Mouse (Mus musculus): ENCODE data around the gene Erbb2.

Erbb2 gene

DNA sequence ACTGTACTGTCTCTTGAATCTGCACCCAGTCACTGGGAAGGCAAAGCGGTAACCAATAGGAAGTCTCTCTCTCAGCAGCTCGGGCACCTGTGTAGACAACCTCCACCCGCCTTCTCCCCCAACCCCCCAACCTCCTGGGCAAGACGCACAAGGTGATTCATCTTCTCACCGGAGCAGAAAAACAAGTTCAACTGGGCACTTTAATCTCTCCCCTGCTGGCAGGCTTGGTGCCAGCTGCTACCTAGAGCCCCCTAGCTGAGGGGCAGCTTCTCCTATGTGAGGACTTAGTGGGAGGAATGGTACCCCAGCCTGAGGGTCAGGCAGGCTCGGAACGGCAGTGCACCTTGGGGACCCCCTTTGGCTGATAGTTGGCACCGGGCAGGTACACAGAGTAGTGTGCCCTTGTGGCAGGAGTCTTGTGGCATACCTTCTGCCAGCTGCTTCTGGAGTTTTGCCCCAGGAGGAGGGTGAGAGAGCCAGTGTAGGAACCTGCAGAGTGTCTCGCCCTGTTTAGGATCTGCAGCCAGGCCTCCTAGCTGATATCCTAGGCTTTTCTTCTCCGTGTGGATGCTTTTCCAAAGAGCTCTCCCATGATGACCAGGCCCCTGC is 6.8 kb downstream of the Erbb2 start:
- peak; percentile 69 to 77 for DNase-seq (ENCODE audit: low spot score in 2 of 2)

DNA sequence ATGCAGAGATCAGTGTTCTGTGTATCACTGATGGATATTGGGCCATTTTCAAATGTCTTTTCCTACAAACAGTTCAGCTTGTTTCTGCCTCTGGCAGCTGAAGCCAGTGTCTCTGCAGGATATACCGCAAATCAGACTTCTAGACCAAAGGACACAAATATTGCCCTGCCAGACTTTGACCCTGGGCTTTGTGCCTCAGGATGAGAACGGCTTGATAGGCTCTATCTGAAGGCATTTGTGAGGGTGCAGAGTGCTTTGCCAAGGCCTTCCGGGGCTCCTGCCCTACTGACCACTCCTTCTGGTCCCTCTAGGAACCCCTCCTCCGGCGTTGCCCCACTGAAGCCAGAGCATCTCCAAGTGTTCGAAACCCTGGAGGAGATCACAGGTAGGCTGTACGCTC is 14.3 kb downstream of the Erbb2 start:
- no peak for DNase-seq (ENCODE audit: low spot score in 2 of 2)

DNA sequence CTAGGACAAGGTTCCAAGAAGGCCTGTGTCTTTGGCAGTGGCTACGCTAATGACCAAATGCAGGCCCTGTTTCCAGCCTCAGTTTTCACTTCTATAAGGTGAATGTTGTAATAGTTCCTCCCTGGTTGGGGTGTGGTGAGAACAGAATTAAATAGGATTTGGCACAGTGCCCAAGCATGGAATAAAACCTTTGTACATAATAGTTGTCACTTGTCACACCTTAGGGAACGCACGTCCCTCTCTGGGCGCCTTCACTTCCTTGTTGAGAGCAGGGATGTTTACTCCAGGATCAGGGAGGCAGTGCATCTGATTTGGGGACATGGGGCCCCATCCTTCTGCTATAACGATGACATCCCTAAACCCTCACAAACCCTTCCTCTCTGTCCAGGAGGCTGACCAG is 16.2 kb downstream of the Erbb2 start:
- DNase-seq (ENCODE audit: low spot score in 2 of 2): no peak

DNA sequence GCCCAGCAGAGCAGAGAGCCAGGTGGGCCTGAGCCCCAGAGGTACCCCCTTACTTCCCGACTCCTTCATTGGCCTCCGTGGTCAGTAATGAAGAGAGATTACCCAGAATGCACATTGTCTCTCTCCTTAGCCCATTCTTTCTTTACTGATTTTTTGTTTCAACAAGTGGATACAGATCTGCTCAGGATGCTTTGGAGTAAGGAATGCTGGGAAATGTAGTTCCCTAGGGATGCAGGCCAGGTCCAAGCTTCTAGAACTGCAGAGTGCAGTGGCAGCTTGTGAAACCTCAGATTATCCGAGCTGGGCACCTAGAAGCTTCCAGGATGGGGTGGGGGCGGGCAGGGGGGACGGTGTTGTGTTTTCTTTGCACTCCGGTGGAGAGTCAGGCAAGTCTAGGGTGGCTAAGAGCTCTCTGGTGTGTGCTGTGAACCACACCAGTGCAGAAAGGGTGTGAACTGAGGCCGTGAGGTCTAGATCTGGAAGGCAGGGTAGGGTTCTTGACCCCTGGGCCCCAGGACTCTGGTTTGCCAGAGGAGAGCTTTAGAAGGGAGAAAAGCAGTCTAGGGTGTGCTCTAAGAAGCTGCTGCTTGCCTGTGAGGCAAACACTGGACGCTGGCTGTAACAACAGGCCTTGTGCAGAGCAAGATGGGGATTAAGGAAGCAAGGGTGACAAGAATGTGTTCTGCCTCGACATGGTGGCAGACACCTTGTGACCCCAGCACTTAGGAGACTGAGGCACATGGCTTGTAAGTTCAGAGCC is 19.7 kb downstream of the Erbb2 start:
- no peak for DNase-seq (ENCODE audit: low spot score in 2 of 2)

DNA sequence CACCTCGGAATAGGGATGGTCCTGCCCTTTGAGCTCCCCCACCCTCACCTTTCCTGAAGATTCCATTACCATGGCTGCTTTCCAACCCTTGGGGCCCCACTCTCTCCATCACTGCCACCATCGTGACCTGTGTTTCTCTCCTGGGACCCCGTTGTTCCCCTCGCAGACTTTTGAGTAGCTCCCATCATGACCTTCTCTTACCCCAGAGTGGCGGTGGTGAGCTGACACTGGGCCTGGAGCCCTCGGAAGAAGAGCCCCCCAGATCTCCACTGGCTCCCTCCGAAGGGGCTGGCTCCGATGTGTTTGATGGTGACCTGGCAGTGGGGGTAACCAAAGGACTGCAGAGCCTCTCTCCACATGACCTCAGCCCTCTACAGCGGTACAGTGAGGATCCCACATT is 23.5 kb downstream of the Erbb2 start:
- no peak for DNase-seq (ENCODE audit: low spot score in 2 of 2)

DNA sequence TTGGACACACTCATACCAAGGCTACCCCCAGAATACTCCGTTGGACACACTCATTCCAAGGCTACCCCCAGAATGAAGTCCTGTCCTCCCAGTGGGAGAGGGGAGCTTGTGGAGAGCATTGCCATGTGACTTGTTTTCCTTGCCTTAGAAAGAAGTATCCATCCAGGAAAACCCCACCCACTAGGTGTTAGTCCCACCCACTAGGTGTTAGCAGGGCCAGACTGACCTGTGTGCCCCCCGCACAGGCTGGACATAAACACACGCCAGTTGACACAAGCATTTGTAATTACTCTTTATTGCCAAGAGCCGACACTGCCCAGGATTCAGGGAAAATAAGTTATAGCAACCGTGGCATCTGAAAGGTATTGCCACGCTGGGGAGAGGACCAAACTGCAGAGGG is 25.2 kb downstream of the Erbb2 start:
- no peak for DNase-seq (ENCODE audit: low spot score in 2 of 2)

DNA sequence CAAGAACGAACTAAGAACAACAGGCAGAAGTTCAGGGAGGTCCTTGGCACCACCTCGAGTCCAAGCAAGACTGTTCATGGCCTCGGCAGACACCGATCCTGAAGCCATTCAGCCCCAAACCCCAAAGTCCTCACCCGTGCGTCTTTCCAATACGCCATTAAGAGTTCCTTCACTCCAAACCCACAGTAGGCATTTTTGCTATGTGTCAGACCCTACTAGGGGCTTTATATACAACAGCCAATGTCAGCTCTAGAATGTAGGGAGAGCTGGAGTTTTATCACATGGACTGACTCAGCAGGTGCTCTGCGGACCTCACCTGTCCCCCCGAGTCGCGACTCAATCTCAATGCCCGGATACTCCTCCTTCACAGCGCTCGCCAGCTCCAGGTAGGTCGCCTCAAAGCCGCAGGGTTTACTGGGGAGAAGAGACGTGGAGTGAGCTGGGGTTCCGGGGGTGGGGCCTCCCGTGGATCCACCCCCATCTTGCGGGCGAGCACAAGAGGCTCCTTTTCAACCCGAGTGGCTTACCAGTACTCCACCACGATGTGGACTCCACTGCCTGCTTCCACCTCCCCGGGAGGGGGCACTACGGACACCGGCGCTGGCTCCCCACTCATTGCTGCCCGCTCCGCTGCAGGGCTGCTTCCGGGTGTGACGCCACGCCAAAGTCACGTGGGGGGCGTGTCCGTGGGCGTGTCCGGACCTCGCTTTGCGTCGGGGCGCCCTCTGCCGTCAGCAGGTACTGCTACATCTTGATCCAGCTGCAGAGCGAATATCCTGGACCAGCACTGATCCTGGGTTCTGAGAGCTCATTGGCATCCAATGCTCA is 26.3 kb downstream of the Erbb2 start, which contains the start of gene Mien1:
Gene Mien1 (minus strand): TSS at position 661 of the 828 bp plus-strand sequence.
- DNase-seq (ENCODE audit: low spot score in 2 of 2): peak; percentile 93 to 99

DNA sequence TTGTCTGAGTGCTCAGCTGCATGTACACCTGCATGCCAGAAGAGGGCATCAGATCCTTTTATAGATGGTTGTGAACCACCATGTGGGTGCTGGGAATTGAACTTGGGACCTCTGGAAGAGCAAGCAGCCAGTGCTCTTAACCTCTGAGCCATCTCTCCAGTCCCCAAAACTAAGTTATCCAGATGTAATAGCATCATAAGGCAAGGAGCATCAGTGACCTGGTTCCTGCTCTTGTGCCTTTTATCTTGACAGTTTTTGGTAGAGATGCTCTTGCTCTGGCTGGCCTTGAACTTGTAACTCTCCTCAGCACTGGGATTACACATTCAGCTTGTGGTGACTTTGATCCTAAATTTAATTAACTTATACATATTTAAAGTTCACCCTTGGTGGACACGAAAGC is 31.4 kb downstream of the Erbb2 start:
- no peak for DNase-seq (ENCODE audit: low spot score in 2 of 2)

DNA sequence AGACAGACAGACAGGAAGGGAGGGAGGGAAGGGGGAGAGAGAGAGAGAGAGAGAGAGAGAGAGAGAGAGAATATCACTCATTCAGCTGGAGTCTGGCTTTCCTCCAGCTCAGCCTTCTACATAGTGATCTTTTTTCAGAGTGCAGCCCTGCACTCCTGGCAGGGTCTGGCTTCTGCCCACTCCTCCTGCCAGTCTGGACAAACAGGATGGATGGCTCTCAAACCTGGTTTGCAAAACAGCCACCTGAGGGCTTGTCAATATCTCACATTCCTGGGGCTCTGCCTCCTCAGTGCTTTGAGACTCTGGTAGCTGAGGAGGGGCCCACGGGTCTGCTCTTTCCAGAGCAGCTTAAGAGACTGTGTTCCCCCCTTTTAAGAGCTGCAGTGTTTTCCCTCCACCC is 33.0 kb downstream of the Erbb2 start:
- DNase-seq (ENCODE audit: low spot score in 2 of 2): no peak

DNA sequence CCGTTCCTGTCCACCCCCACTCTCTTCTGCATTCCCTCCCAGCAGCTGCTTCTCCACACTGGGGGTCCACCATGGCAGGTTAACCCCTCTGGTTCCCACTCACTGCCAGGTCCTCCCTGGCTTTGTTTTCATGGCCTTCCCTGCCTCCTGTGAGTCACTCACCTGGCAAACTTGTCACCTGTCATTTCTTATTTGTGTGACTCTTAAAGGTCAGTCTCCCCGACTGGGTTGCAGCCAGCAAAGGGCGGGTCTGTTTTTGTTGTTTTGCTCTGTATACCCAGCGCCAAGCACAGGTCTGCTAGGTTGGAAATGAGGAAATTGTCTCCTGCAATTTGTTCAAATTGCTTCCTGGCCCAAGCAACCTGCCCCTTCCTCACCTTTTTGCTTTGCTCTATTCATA is 33.4 kb downstream of the Erbb2 start:
- peak in 1 of 2 experiments; percentile 41 for DNase-seq (ENCODE audit: low spot score in 2 of 2)

DNA sequence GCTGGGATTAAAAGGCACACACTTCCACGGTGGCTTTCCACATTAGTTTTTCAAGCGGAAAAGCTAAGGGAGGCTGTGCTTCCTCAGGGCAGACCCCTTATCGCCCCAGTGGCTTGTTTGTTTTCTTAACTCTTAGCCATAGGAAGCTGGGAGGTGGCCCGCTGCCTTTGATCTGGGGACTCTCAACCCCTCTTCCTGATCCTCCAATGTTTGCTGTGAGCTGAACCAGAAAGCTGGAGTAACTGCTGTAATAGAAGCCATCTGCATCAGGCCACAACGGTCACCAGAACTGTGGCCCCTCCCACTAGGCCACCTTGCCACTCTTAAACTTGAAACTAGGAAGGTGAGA is 33.9 kb downstream of the Erbb2 start, which contains the start of gene Grb7:
Gene Grb7 (plus strand): TSS at position 182 of the 349 bp plus-strand sequence.
- no peak for DNase-seq (ENCODE audit: low spot score in 2 of 2)

DNA sequence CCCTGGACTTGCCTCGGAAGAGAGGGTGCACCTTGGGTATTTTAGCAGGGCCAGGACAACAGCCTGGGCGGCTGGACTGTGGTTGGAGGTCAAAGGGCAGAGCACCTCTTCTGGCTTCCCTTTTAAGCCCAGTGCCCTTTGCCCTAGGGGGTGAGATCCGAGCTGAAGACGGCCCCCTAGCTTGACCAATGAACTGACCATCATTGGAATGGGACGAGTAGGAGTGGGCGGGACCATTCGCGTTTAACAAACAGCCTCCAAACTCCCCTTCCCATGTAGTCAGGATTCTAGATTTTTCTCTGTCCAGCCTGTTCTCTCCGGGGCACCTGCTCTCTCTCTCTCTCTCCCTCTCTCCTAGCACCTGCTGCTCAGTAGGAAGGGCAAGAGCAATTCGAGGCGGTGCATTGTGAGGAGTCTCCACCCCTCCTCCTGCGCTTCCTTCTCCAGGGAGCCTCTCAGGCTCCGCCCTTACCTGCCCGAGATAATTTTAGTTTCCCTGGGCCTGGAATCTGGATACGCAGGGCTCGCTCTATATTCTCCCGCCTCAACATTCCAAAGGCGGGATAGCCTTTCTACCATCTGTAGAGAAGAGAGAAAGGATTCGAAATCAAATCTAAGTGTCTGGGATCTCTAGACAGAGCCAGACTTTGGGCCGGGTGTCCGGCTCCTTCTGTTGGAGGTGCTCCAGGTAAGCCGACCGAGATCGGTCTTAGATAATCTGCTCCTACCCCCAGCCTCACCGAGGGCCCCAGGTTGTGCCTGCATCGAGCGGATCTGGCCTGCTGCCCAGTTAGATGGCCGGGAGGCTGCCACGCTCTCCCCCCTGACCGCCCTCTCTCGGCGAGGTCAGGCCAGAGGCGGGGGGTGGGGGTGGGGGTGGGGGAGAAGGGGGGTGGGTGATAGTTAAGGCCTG is 34.5 kb downstream of the Erbb2 start:
- DNase-seq (ENCODE audit: low spot score in 2 of 2): peak; percentile 26 to 62

DNA sequence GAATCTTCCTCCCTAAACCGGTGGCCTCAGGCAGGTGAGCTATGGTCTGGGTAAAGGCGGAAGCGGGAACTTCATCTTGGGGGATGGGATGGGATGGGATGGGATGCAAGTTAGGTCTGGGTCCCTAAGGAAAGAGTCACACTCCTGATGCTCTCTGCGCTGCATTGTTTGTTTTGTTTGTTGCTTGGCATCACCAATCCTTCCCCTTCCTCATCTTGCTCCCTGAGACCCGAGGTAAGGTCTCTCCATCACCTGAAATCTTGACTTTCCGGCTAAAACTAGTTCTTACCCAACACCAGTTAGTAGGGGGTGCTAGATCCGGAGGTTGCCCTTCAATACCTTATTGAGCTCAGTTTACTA is 35.2 kb downstream of the Erbb2 start:
- DNase-seq (ENCODE audit: low spot score in 2 of 2): no peak

DNA sequence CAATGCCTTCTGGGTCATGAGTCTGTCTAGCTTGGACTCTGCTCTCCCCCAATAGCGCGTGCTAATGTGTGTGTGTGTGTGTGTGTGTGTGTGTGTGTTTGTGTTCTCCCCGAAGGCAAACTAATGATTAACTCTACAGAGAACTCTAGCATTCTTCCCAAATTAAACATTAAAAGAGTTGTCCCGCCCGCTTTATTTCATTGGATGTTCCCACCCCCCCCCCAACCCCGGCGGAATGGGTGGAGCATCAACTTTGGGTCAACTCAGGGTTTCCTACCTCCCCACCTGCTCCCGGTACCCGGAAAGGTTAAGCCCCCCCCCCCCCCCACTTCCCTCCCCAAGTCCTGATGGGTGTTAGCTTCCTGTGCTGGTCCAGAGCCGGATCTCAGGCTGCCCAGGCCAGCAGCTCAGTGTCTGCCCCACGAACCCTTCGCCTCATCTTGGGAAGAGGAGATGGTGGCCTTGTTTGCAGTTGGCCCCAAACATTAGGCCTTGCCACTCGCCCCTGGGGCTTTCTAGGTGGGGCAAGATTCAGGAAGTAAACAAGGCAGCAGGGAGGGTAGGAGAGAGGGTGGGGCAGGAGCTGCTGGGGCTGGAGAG is 36.0 kb downstream of the Erbb2 start:
- DNase-seq (ENCODE audit: low spot score in 2 of 2): peak in 1 of 2 experiments; percentile 65

DNA sequence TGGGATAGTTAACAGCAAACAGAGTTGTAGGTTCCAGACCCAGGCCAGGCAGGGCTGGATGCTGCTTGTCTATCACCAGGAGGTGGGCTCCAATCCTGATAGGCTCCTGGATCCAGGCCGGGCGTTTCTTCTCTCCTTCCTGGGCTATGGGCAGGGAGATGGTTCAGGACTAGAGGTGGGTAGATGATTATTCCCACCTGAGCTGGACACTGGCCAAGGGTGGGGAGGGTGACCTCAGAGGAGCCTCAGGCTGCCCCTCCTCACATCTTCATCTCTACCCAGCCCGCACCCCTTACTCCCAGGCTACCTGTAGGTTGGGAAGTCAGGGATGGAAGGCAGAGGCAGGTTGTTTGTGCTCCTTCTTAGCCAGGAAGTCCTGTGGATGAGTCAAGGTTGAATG is 37.1 kb downstream of the Erbb2 start:
- DNase-seq (ENCODE audit: low spot score in 2 of 2): no peak

DNA sequence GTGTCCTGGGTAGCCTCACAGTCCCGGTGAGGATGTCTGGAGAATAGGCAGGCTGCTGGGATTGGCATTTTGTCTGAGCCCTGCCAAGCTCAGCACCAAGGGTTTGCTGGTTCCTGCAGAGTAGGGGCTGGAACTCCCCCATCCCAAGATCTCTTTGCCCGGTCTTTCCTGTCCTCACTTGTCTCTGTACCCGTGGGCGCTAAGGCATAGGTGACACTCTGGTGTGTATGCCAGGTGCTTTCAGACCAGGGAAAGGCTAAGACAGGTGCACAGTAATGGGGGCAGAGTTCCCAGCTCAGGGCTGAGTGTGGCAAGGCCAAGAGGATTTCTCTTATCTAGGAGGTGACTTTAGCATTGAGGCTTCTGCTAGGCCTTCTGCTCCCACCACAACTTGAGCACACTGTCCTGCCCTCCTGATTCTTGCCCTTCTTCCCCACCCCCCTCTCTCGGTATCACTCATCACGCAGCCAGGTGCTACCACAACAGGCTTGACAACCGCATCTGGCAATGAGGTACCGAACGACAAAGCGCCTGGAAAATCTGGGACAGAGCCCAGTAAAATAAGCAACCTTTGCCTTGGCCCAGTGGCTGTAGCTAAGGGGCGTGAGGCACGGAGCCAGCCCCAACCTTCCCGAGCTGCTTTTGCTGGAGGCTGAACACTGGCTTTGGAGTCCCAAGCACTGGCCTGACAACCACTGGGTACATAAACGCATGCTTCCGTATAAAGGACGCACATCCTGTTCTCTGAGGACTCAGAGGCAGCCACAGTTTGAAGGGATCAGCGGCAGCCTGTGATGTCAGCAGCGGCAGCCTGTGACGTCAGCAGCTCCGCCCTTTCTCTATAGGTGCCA is 37.9 kb downstream of the Erbb2 start:
- no peak for DNase-seq (ENCODE audit: low spot score in 2 of 2)

DNA sequence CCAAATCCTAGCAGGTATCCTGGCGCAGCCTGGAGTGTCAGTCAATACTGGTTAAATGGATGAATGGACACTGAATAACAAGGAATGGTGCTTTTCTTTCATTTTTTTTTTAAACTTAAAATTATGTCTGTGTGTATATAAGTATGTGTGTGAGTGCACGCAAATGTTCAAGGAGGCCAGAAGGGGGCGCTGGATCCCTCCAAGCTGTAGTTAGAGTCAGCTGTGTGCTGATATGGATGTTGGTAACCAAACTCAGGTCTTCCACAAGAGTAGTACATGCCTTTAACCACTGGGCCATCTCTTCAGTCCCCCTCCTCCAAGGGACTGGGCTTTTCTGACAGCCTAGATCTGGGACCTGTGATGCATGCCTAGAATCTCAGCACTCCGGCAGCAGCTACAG is 43.2 kb downstream of the Erbb2 start:
- DNase-seq (ENCODE audit: low spot score in 2 of 2): no peak

DNA sequence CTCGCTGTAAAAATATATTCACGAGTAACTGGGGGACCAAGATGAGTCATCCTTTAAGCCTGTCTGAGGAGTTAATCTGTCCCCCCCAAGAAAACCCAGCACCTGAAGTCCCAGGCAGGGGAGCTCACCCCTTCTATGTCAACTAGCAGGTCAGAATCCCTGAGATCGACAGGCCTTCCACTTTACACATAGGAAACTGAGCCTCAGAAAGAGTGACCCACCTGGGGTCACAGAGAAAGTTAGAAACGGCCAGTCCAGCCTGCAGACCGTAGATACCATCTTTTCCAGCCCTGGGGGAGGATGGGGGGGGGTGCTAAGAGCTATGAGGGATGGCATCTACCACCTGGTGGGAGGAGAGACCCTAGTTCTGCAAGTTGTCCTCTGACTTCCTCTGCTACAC is 44.3 kb downstream of the Erbb2 start:
- no peak for DNase-seq (ENCODE audit: low spot score in 2 of 2)

DNA sequence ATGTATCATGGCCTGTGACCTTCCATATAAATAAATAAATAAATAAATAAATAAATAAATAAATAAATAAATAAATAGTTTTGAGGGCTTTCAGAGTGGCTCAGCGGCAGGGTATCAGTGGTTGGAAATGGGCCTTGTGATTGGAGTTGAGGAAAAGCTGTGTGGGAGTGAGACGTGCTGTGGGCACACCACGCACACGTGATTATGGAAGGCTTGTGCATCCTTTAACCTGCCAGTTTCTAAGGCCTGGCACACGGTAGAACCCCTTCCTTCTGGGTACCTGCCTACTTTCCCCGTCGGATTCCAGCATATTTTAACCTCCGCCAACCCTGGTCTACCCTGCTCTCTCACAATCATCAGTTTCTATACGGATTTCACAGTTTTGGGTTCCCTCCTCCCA is 44.7 kb downstream of the Erbb2 start:
- DNase-seq (ENCODE audit: low spot score in 2 of 2): no peak

DNA sequence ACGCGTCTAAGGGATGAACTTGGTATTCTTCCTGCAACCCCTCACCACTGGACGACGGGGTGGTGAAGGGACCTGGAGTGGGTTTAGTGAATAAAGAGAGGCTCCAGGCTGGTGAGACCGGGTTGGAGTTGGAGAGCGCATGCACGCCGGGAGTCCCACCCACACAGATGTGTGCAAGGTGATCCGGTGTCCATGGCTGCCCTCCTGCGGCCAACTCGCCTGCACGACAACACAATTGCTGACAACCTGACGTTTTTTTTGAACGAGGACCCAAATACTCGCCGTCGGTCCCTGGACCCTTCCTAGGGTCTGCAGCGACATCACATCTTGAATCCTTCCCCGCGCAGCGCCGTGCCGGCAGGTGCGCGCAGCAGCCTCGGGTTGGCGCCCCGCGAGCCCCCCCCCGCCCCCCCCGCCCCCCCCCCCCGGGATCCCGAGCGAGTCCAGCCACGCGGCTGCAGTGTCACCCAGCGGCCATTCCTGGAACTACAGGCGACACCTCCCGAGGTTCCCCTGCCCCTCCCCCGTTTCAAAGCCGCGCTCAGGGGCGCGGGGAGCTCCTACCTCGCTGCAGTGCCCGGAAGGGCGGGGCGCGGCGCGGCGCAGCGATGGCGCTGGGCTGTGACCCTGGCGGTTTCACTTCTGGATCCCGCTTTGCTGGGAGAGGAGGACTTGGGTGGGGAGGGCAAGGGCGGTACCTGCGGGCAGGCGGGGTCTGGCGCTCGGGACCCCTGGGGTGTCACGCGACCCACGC is 45.3 kb downstream of the Erbb2 start:
- DNase-seq (ENCODE audit: low spot score in 2 of 2): peak; percentile 83 to 91

Measured in urinary bladder, adult 18-20 months (tissue).